Mouse (Mus musculus) c-Kit-negative CD71-positive TER-119-positive erythroid progenitor cells, embryonic 14.5 days (primary cell): ENCODE results near the gene Zwilch.

Source experiments
- DNase-seq: peaks from one replicate; pipeline ENCODE4 v3.0.0-alpha.2; 2013; ENCODE audit warnings: low read depth, low spot score

The Zwilch gene

GRCm38 (mm10) chr9:64110502-64110901, 62.4 kb downstream of the Zwilch start:
- DNase-seq: no peak

GRCm38 (mm10) chr9:64105301-64105700, 67.6 kb downstream of the Zwilch start:
- no peak for DNase-seq

- no peak for DNase-seq
Observed at GRCm38 (mm10) chr9:64100442-64100841, 72.5 kb downstream of the Zwilch start.

- DNase-seq: no peak
Observed at GRCm38 (mm10) chr9:64098282-64098681, 74.6 kb downstream of the Zwilch start.

GRCm38 (mm10) chr9:64094083-64094482, 78.8 kb downstream of the Zwilch start:
- DNase-seq: no peak

- DNase-seq: no peak
Observed at GRCm38 (mm10) chr9:64089004-64089403, 83.9 kb downstream of the Zwilch start.

GRCm38 (mm10) chr9:64088346-64088745, 84.6 kb downstream of the Zwilch start:
- DNase-seq: no peak

- DNase-seq: peak; percentile 83
Observed at GRCm38 (mm10) chr9:64087461-64088235, 85.3 kb downstream of the Zwilch start.
